In the genomic region with DNA sequence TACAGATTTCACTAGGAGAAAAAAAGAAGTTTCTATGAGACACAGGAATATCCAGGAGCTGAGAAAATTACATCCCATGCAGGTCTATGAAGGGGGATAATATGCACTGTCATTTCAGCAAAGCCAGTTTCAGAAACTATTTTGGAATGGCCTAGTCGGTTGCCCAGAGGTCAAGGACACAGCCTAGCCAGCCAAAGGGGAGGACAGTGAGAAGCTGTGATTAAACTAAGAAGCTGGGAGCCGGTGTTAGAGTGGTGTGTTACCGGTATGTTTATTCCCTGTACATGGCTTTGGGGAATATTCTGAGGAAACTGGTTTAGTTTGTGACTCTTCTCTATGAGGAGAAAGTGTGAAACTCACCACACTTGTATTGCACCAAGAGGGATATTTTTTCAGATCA, we compare ENCODE assay signal across 15 mouse cellular contexts.
"Had no signal": no experiment of that assay in that cellular context is flagged by ENCODE, and none has a peak within 500 bp of the region (broad histone marks: within the 10 kb centered on the region; RNA-seq: fewer than 3 reads in every experiment).

No protein-coding gene starts in this region.

- H3K9me3 ChIP-seq: neural tube, embryonic 15.5 days; stomach, embryonic 15.5 days had no signal

- H3K4me1 ChIP-seq: neural tube, embryonic 15.5 days; stomach, embryonic 15.5 days had no signal

- H3K27me3 ChIP-seq: neural tube, embryonic 15.5 days; stomach, embryonic 15.5 days had no signal

- H3K9ac ChIP-seq: neural tube, embryonic 15.5 days; stomach, embryonic 15.5 days had no signal

- H3K4me2 ChIP-seq: neural tube, embryonic 15.5 days; stomach, embryonic 15.5 days had no signal

- DNase-seq: retina, postnatal 1 day; right cerebral cortex, adult 18-20 months; right cerebral cortex, postnatal 14 days; right cerebral cortex, postnatal 25 days; right cerebral cortex, postnatal 4 days; spleen, adult 18-20 months; thymus, adult 18-20 months; thymus, adult 2 months; thymus, postnatal 14 days; thymus, postnatal 25 days; thymus, postnatal 36 days; thymus, postnatal 4 days had no signal

- H3K36me3 ChIP-seq: neural tube, embryonic 15.5 days; stomach, embryonic 15.5 days had no signal

- H3K4me3 ChIP-seq: neural tube, embryonic 15.5 days; stomach, embryonic 15.5 days had no signal

- H3K27ac ChIP-seq: neural tube, embryonic 15.5 days; stomach, embryonic 15.5 days; stomach, postnatal 0 days had no signal
